Mouse (Mus musculus) liver, postnatal 0 days (tissue): Measurements from ENCODE around the gene Rab11fip4.

Experiments used
- CTCF ChIP-seq: sonication (generic); IDR thresholded peaks from 2 replicates; pipeline ENCODE4 v1.5.1; 2016; ENCODE audit warnings: antibody characterized with exemption, low read depth
- EP300 ChIP-seq: IDR thresholded peaks from 2 replicates; pipeline ENCODE4 v1.6.1; 2016; ENCODE audit warnings: antibody characterized with exemption, low read depth, mild to moderate bottlenecking

DNA sequence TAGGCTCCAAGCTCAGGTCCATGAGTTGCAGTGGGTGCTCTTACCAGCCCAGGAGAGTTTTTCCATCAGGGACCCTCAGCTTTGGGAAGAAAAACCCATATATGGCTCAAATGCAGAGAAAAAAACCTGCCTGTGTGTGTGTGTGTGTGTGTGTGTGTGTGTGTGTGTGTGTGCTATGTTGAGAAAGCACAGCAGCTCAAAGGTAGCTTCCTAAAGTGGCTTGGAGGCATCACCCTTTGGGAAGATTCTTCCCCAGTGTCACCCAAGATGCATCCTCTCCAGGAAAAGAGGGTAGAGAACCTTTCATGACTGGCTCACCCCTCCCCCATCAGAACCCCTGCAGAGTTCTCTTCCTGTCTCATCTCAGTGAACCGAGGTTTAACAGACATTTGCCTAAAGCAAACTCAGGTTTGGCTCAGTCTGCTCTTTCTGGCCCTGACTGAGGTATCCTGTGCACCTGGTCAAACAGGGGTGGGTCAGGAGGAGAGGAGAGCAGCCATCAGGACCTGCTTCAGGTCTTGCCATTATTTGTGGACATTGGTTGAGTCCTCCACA is 21.1 kb downstream of the Rab11fip4 start:
- no peak for TF ChIP-seq CTCF
- no peak for TF ChIP-seq EP300
